Mouse (Mus musculus): ENCODE measurements around the gene Slc1a5. TPM values are rescaled to one million over a fixed set of nuclear protein-coding genes. Genes with fewer than 3 reads are reported as not detected.

The Slc1a5 gene
- polyA plus RNA-seq, 1 experiment from 2014 or later = 9.6 TPM

- Histone ChIP-seq H3K4me3 (ENCODE audit: low read length) (no peak overlapping the region), H3K9ac (ENCODE audit: low read depth, low read length) (no peak overlapping the region), H3K4me2 (ENCODE audit: low read length) (no peak overlapping the region), H3K4me1 (ENCODE audit: control insufficient read depth, insufficient read depth, low read depth, low read length) (peaks cover 21% of the 10 kb centered on the region), H3K9me3 (ENCODE audit: control insufficient read depth, low read length) (no peaks in the 10 kb centered on the region), H3K27me3 (replicated peaks; ENCODE audit: control insufficient read depth, insufficient read depth, low read length) (no peaks in the 10 kb centered on the region), H3K27ac (ENCODE audit: low read depth, low read length) (no peak overlapping the region; the same call in 1 of the 2 replicates), H3K36me3 (ENCODE audit: control insufficient read depth, insufficient read depth, low read length) (peaks cover 36% of the 10 kb centered on the region)
- 84% methylated on average over 4 of the region's 4 CpGs for WGBS
- no peak for ATAC-seq
Observed at GRCm38 (mm10) chr7:16841078-16841477, 59.9 kb downstream of the Slc1a5 start.

GRCm38 (mm10) chr7:16841561-16842560 lies 60.7 kb downstream of the Slc1a5 start:
- WGBS = 38% methylated on average over 11 of the region's 11 CpGs
- peak overlapping the region; percentile 75 for H3K27ac ChIP-seq (ENCODE audit: low read depth, low read length)
- H3K4me1 ChIP-seq (ENCODE audit: control insufficient read depth, insufficient read depth, low read depth, low read length) = peaks cover 21% of the 10 kb centered on the region
- H3K9ac ChIP-seq (ENCODE audit: low read depth, low read length) = peak overlapping the region; percentile 58; the same call in 1 of the 2 replicates
- H3K4me3 ChIP-seq (ENCODE audit: low read length) = peak overlapping the region; percentile 65; the same call in 1 of the 2 replicates
- H3K4me2 ChIP-seq (ENCODE audit: low read length) = peak overlapping the region; percentile 72
- peaks cover 34% of the 10 kb centered on the region for H3K36me3 ChIP-seq (ENCODE audit: control insufficient read depth, insufficient read depth, low read length)
- no peaks in the 10 kb centered on the region for H3K9me3 ChIP-seq (ENCODE audit: control insufficient read depth, low read length)
- ATAC-seq = no peak
- no peaks in the 10 kb centered on the region for H3K27me3 ChIP-seq (replicated peaks; ENCODE audit: control insufficient read depth, insufficient read depth, low read length)

GRCm38 (mm10) chr7:16842645-16843063 lies 61.5 kb downstream of the Slc1a5 start, which contains the start of gene Prkd2:
Prkd2 (plus strand) TSS chr7:16842902.
- peak; percentile 88 for ATAC-seq
- Histone ChIP-seq H3K27me3 (replicated peaks; ENCODE audit: control insufficient read depth, insufficient read depth, low read length) (no peaks in the 10 kb centered on the region), H3K9ac (ENCODE audit: low read depth, low read length) (peak within 1 kb of the TSS; percentile 58), H3K27ac (ENCODE audit: low read depth, low read length) (peak within 1 kb of the TSS; percentile 75), H3K4me3 (ENCODE audit: low read length) (peak within 1 kb of the TSS; percentile 65), H3K4me1 (ENCODE audit: control insufficient read depth, insufficient read depth, low read depth, low read length) (peaks cover 21% of the 10 kb centered on the region), H3K9me3 (ENCODE audit: control insufficient read depth, low read length) (no peaks in the 10 kb centered on the region), H3K4me2 (ENCODE audit: low read length) (peak within 1 kb of the TSS; percentile 72), H3K36me3 (ENCODE audit: control insufficient read depth, insufficient read depth, low read length) (peaks cover 30% of the 10 kb centered on the region)
- WGBS = under 1% methylated on average over 30 of the region's 32 CpGs

- peak overlapping the region; percentile 75; the same call in 1 of the 2 replicates for H3K27ac ChIP-seq (ENCODE audit: low read depth, low read length)
- 2% methylated on average over 32 of the region's 33 CpGs for WGBS
Observed at GRCm38 (mm10) chr7:16843441-16844171, 62.5 kb downstream of the Slc1a5 start.

GRCm38 (mm10) chr7:16844696-16845071 lies 63.5 kb downstream of the Slc1a5 start:
- Histone ChIP-seq H3K4me1 (ENCODE audit: control insufficient read depth, insufficient read depth, low read depth, low read length) (peaks cover 21% of the 10 kb centered on the region), H3K27me3 (replicated peaks; ENCODE audit: control insufficient read depth, insufficient read depth, low read length) (no peaks in the 10 kb centered on the region), H3K4me2 (ENCODE audit: low read length) (peak overlapping the region; percentile 27), H3K4me3 (ENCODE audit: low read length) (peak overlapping the region; percentile 23), H3K27ac (ENCODE audit: low read depth, low read length) (peak overlapping the region; percentile 42; the same call in 1 of the 2 replicates), H3K9ac (ENCODE audit: low read depth, low read length) (peak overlapping the region; percentile 23; the same call in 1 of the 2 replicates), H3K9me3 (ENCODE audit: control insufficient read depth, low read length) (no peaks in the 10 kb centered on the region), H3K36me3 (ENCODE audit: control insufficient read depth, insufficient read depth, low read length) (peaks cover 14% of the 10 kb centered on the region)
- WGBS = 56% methylated on average over 3 of the region's 3 CpGs
- no peak for ATAC-seq

More at GRCm38 (mm10) chr7:16843441-16844171, 62.5 kb downstream of the Slc1a5 start:
- Histone ChIP-seq H3K27me3 (replicated peaks; ENCODE audit: control insufficient read depth, insufficient read depth, low read length) (no peaks in the 10 kb centered on the region), H3K4me3 (ENCODE audit: low read length) (peak overlapping the region; percentile 65), H3K4me2 (ENCODE audit: low read length) (peak overlapping the region; percentile 72), H3K9me3 (ENCODE audit: control insufficient read depth, low read length) (no peaks in the 10 kb centered on the region), H3K36me3 (ENCODE audit: control insufficient read depth, insufficient read depth, low read length) (peaks cover 21% of the 10 kb centered on the region), H3K9ac (ENCODE audit: low read depth, low read length) (peak overlapping the region; percentile 58), H3K4me1 (ENCODE audit: control insufficient read depth, insufficient read depth, low read depth, low read length) (peaks cover 21% of the 10 kb centered on the region)
- no peak for ATAC-seq

- WGBS = 41% methylated on average over 14 of the region's 14 CpGs
- H3K9ac ChIP-seq (ENCODE audit: low read depth, low read length) = peak overlapping the region; percentile 23; the same call in 1 of the 2 replicates
Observed at GRCm38 (mm10) chr7:16845072-16845819, 64.1 kb downstream of the Slc1a5 start.

GRCm38 (mm10) chr7:16845820-16846167 lies 64.7 kb downstream of the Slc1a5 start:
- no peak for ATAC-seq
- no peak overlapping the region for H3K9ac ChIP-seq (ENCODE audit: low read depth, low read length)
- H3K27me3 ChIP-seq (replicated peaks; ENCODE audit: control insufficient read depth, insufficient read depth, low read length) = no peaks in the 10 kb centered on the region
- no peak overlapping the region for H3K27ac ChIP-seq (ENCODE audit: low read depth, low read length)
- peak overlapping the region; percentile 35; the same call in 1 of the 2 replicates for H3K4me2 ChIP-seq (ENCODE audit: low read length)
- no peaks in the 10 kb centered on the region for H3K9me3 ChIP-seq (ENCODE audit: control insufficient read depth, low read length)
- H3K4me3 ChIP-seq (ENCODE audit: low read length) = no peak overlapping the region
- peaks cover 21% of the 10 kb centered on the region for H3K4me1 ChIP-seq (ENCODE audit: control insufficient read depth, insufficient read depth, low read depth, low read length)
- H3K36me3 ChIP-seq (ENCODE audit: control insufficient read depth, insufficient read depth, low read length) = peaks cover 10% of the 10 kb centered on the region; the same call in 1 of the 2 replicates
- 34% methylated on average over 10 of the region's 10 CpGs for WGBS

More at GRCm38 (mm10) chr7:16845072-16845819, 64.1 kb downstream of the Slc1a5 start:
- Histone ChIP-seq H3K4me2 (ENCODE audit: low read length) (peak overlapping the region; percentile 35), H3K36me3 (ENCODE audit: control insufficient read depth, insufficient read depth, low read length) (peaks cover 8% of the 10 kb centered on the region), H3K9me3 (ENCODE audit: control insufficient read depth, low read length) (no peaks in the 10 kb centered on the region), H3K27ac (ENCODE audit: low read depth, low read length) (peak overlapping the region; percentile 42; the same call in 1 of the 2 replicates), H3K4me1 (ENCODE audit: control insufficient read depth, insufficient read depth, low read depth, low read length) (peaks cover 21% of the 10 kb centered on the region), H3K27me3 (replicated peaks; ENCODE audit: control insufficient read depth, insufficient read depth, low read length) (no peaks in the 10 kb centered on the region), H3K4me3 (ENCODE audit: low read length) (peak overlapping the region; percentile 23)
- ATAC-seq = no peak

- Histone ChIP-seq H3K4me1 (ENCODE audit: control insufficient read depth, insufficient read depth, low read depth, low read length) (peaks cover 21% of the 10 kb centered on the region), H3K27me3 (replicated peaks; ENCODE audit: control insufficient read depth, insufficient read depth, low read length) (no peaks in the 10 kb centered on the region), H3K4me2 (ENCODE audit: low read length) (no peak overlapping the region), H3K9me3 (ENCODE audit: control insufficient read depth, low read length) (no peaks in the 10 kb centered on the region), H3K27ac (ENCODE audit: low read depth, low read length) (no peak overlapping the region), H3K4me3 (ENCODE audit: low read length) (no peak overlapping the region), H3K36me3 (ENCODE audit: control insufficient read depth, insufficient read depth, low read length) (peaks cover 6% of the 10 kb centered on the region; the same call in 1 of the 2 replicates), H3K9ac (ENCODE audit: low read depth, low read length) (no peak overlapping the region)
- ATAC-seq = no peak
- 95% methylated on average over 5 of the region's 5 CpGs for WGBS
Observed at GRCm38 (mm10) chr7:16846775-16847174, 65.6 kb downstream of the Slc1a5 start.

Data from hindbrain, embryonic 16.5 days (tissue).